Mouse (Mus musculus): ENCODE measurements around the gene Aldoart1. TPM values are rescaled to one million over a fixed set of nuclear protein-coding genes. Genes with fewer than 3 reads are reported as not detected.

The Aldoart1 gene
- polyA plus RNA-seq (2012; rRNA removed; ENCODE audit: low replicate concordance), result 0.45 TPM in 1 of 2 replicates, not detected in the other

GRCm38 (mm10) chr4:72852534-72852933 is at the start of gene Aldoart1:
TSS of gene Aldoart1 (minus strand) at chr4:72852634.

